Mouse (Mus musculus): ENCODE measurements at regions not wholly inside any gene's neighbourhood (a gene's known extent, or its start where the extent isn't known, plus 50 kb on each side); places are given as distances from the start of the nearest gene placed in this dataset.

- no peak for DNase-seq (ENCODE audit: low spot score in 2 of 2)
Measured at GRCm38 (mm10) chr14:23237376-23237775, 776.9 kb downstream of the Kcnma1 start.

GRCm38 (mm10) chr14:23198676-23199075 is 815.6 kb downstream of the Kcnma1 start:
- DNase-seq (ENCODE audit: low spot score in 2 of 2), result no peak

GRCm38 (mm10) chr14:23194569-23195529 is 819.4 kb downstream of the Kcnma1 start:
- DNase-seq (ENCODE audit: low spot score in 2 of 2), result no peak

GRCm38 (mm10) chr14:23192566-23192965 is 821.7 kb downstream of the Kcnma1 start:
- DNase-seq (ENCODE audit: low spot score in 2 of 2), result peak in 1 of 2 experiments; percentile 37

GRCm38 (mm10) chr14:23185359-23185758 is 828.9 kb downstream of the Kcnma1 start:
- DNase-seq (ENCODE audit: low spot score in 2 of 2), result no peak

GRCm38 (mm10) chr14:23169346-23169745 is 844.9 kb downstream of the Kcnma1 start:
- DNase-seq (ENCODE audit: low spot score in 2 of 2), result no peak

- no peak for DNase-seq (ENCODE audit: low spot score in 2 of 2)
Measured at GRCm38 (mm10) chr14:23160567-23160966, 853.7 kb downstream of the Kcnma1 start.

GRCm38 (mm10) chr14:23150431-23150830 is 863.9 kb downstream of the Kcnma1 start:
- no peak for DNase-seq (ENCODE audit: low spot score in 2 of 2)

GRCm38 (mm10) chr14:23146981-23147380 is 867.3 kb downstream of the Kcnma1 start:
- no peak for DNase-seq (ENCODE audit: low spot score in 2 of 2)

- DNase-seq (ENCODE audit: low spot score in 2 of 2), result no peak
Measured at GRCm38 (mm10) chr14:23140385-23140784, 873.9 kb downstream of the Kcnma1 start.

GRCm38 (mm10) chr14:23134723-23135122 is 879.6 kb downstream of the Kcnma1 start:
- no peak for DNase-seq (ENCODE audit: low spot score in 2 of 2)

- no peak for DNase-seq (ENCODE audit: low spot score in 2 of 2)
Measured at GRCm38 (mm10) chr14:23131736-23132519, 882.4 kb downstream of the Kcnma1 start.

- DNase-seq (ENCODE audit: low spot score in 2 of 2), result no peak
Measured at GRCm38 (mm10) chr14:23115889-23116510, 898.3 kb downstream of the Kcnma1 start.

GRCm38 (mm10) chr14:23114910-23115309 is 899.4 kb downstream of the Kcnma1 start:
- DNase-seq (ENCODE audit: low spot score in 2 of 2), result no peak

- DNase-seq (ENCODE audit: low spot score in 2 of 2), result no peak
Measured at GRCm38 (mm10) chr14:23114456-23114855, 899.8 kb downstream of the Kcnma1 start.

GRCm38 (mm10) chr14:23112369-23112768 is 901.9 kb downstream of the Kcnma1 start:
- no peak for DNase-seq (ENCODE audit: low spot score in 2 of 2)

GRCm38 (mm10) chr14:23108590-23108989 is 905.7 kb downstream of the Kcnma1 start:
- no peak for DNase-seq (ENCODE audit: low spot score in 2 of 2)

- DNase-seq (ENCODE audit: low spot score in 2 of 2), result no peak
Measured at GRCm38 (mm10) chr14:23107466-23107865, 906.8 kb downstream of the Kcnma1 start.
